Mouse (Mus musculus) liver, adult 2 months (tissue): Measurements from ENCODE around the gene Snapc1.
A peak's percentile ranks its signal among the peaks of the same experiment; 100 is the strongest.

Experiments used
- CTCF ChIP-seq: fragments of 200-500 bp; IDR thresholded peaks from 2 replicates; pipeline ENCODE4 v1.5.1; 2011; ENCODE audit warnings: low read depth, low read length, control low read depth
- POLR2A ChIP-seq: fragments of 200-500 bp; IDR thresholded peaks from 2 replicates; pipeline ENCODE4 v1.6.1; 2011; ENCODE audit warnings: low read length, control low read depth; ENCODE audit not compliant: insufficient read depth; ENCODE audit errors: extremely low read depth

GRCm38 (mm10) chr12:73989594-73989993 is 25.3 kb downstream of the Snapc1 start:
- TF ChIP-seq CTCF (peak; percentile 79), POLR2A (no peak)
